Mouse (Mus musculus): ENCODE data around the gene Bcat2. TPM values are rescaled to one million over a fixed set of nuclear protein-coding genes. Genes with fewer than 3 reads are reported as not detected.

The Bcat2 gene
- total RNA-seq, 2 experiments from 2014 or later = 225 to 264 TPM

- no peak for DNase-seq
These were observed 4.8 kb downstream of the Bcat2 start for GRCm38 (mm10) chr7:45574472-45575379.

GRCm38 (mm10) chr7:45585923-45586322, 16.0 kb downstream of the Bcat2 start:
- DNase-seq = no peak

GRCm38 (mm10) chr7:45587631-45588592, 18.0 kb downstream of the Bcat2 start:
- no peak for DNase-seq

GRCm38 (mm10) chr7:45589173-45589572, 19.2 kb downstream of the Bcat2 start:
- peak; percentile 96 to 98 for DNase-seq

- DNase-seq = no peak
These were observed 19.9 kb downstream of the Bcat2 start for GRCm38 (mm10) chr7:45589898-45590297.

- peak in 1 of 2 experiments; percentile 26 for DNase-seq
These were observed 20.9 kb downstream of the Bcat2 start for GRCm38 (mm10) chr7:45590874-45591273.

- peak in 1 of 2 experiments; percentile 54 for DNase-seq
These were observed 21.9 kb downstream of the Bcat2 start for GRCm38 (mm10) chr7:45591880-45592279.

GRCm38 (mm10) chr7:45593118-45593815, 23.3 kb downstream of the Bcat2 start:
- peak; percentile 79 to 84 for DNase-seq

- DNase-seq = no peak
These were observed 25.2 kb downstream of the Bcat2 start for GRCm38 (mm10) chr7:45595176-45595575.

GRCm38 (mm10) chr7:45596107-45596506, 26.2 kb downstream of the Bcat2 start:
- no peak for DNase-seq

GRCm38 (mm10) chr7:45597013-45597412, 27.1 kb downstream of the Bcat2 start:
- no peak for DNase-seq

- DNase-seq = no peak
These were observed 27.6 kb downstream of the Bcat2 start for GRCm38 (mm10) chr7:45597527-45597926.

- DNase-seq = no peak
These were observed 29.3 kb downstream of the Bcat2 start for GRCm38 (mm10) chr7:45598960-45599879.

- DNase-seq = no peak
These were observed 35.8 kb downstream of the Bcat2 start for GRCm38 (mm10) chr7:45605704-45606289.

GRCm38 (mm10) chr7:45609511-45609910, 39.6 kb downstream of the Bcat2 start:
- DNase-seq = no peak

GRCm38 (mm10) chr7:45616277-45616676, 46.3 kb downstream of the Bcat2 start:
- peak in 1 of 2 experiments; percentile 27 for DNase-seq

GRCm38 (mm10) chr7:45617042-45617695, 47.2 kb downstream of the Bcat2 start, which contains the start of gene Fut1:
TSS of gene Fut1 (plus strand) at chr7:45617289.
- DNase-seq = no peak

- no peak for DNase-seq
These were observed 48.4 kb downstream of the Bcat2 start for GRCm38 (mm10) chr7:45618316-45618715.

- DNase-seq = no peak
These were observed 49.6 kb downstream of the Bcat2 start for GRCm38 (mm10) chr7:45619592-45619991.

- peak; percentile 52 to 60 for DNase-seq
These were observed 51.5 kb downstream of the Bcat2 start, which contains the start of gene Izumo1 for GRCm38 (mm10) chr7:45621443-45621842. TSS of gene Izumo1 (plus strand) at chr7:45621811.

All from heart, adult 18-20 months (tissue).